Mouse (Mus musculus): ENCODE measurements at regions not wholly inside any gene's neighbourhood (a gene's known extent, or its start where the extent isn't known, plus 50 kb on each side); places are given as distances from the start of the nearest gene placed in this dataset.

GRCm38 (mm10) chr3:126491251-126491913 is 104.7 kb upstream of the Camk2d start:
- no peak for DNase-seq (ENCODE audit: low read depth, low spot score)

- no peak for DNase-seq (ENCODE audit: low read depth, low spot score)
Observed at GRCm38 (mm10) chr3:126491914-126492265, 104.2 kb upstream of the Camk2d start.

GRCm38 (mm10) chr3:126498823-126499222 is 97.3 kb upstream of the Camk2d start:
- DNase-seq (ENCODE audit: low read depth, low spot score), result no peak

DNA sequence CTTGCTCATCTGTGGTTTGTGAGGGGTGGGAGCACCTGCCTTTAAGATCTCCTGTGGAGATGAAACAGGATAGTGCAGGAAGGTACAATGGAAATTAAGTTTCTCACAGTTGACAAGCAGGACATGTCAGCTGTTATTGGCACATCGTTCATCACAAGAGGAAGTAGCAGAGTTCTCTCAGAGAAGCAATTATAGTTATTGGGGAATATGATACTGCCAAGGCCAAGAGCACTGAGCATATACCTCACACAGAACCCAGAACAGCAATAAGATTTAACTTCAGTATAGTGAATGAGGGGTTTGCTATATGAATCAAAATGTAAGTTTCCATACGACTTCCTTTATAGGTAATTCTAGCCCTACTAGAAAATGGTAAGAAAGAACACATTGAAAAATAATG is 95.9 kb upstream of the Camk2d start:
- DNase-seq (ENCODE audit: low read depth, low spot score), result no peak

GRCm38 (mm10) chr3:126501826-126502225 is 94.3 kb upstream of the Camk2d start:
- no peak for DNase-seq (ENCODE audit: low read depth, low spot score)

DNA sequence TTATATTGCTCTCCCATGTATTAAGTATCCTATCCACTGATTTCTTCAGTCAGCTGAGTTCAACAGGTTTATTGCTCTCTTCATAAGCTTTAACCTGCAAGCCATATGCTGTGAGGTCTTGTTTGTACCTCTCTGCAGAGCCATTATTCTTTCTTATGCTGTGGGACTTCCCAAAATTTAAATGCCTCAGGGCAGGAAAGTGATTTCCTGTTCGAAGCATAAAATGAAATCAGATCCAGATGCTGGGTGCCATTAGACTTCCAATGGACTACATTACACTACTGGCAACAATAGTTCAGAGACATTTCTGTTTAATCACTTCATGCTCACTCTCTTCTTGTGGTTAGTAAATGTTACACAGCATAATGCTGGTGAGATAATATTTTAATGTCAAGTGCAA is 90.4 kb upstream of the Camk2d start:
- DNase-seq (ENCODE audit: low read depth, low spot score), result no peak

DNA sequence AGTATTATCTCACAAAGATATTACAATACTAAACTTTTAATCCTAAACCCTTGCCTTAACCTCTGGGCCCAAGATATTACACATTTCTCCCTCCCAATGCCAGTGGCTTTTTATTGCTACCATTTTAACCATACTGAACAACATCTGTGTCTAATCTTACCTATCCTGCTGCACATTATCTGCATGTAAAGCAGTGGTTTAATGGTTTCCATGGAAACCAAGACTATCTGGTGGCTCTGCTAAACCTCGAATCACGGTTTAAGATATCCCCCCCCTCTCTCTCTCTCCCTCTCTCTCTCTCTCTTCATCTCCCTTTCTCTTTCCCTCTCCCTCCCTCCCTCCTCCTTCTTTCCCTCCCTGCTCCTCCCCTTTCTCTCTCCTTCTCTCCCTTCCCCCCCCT is 81.3 kb upstream of the Camk2d start:
- no peak for DNase-seq (ENCODE audit: low read depth, low spot score)

- DNase-seq (ENCODE audit: low read depth, low spot score), result no peak
Observed at GRCm38 (mm10) chr3:126534118-126534820, 61.8 kb upstream of the Camk2d start.

GRCm38 (mm10) chr3:126535340-126535739 is 60.8 kb upstream of the Camk2d start:
- no peak for DNase-seq (ENCODE audit: low read depth, low spot score)

GRCm38 (mm10) chr3:126538516-126538915 is 57.6 kb upstream of the Camk2d start:
- peak; percentile 58 for DNase-seq (ENCODE audit: low read depth, low spot score)

DNA sequence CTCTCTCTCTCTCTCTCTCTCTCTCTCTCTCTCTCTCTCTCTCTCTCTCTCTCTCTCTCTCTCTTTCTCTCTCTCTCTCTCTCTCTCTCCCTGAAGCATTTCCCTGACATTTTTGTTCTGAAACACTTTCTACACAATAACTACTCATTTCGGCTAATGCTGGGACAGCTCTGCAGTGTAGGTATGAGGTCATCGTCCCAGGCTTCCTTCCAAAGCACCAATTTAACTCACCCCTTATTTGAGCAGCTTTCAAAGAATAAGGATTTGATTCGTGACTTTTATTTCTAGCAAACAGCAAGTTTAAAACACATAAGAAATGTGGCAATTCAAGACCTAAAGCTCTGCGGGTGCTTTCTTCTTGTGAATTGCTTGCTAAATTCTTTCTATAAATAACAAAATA is 55.0 kb upstream of the Camk2d start:
- DNase-seq (ENCODE audit: low read depth, low spot score), result peak; percentile 41

Data from telencephalon, adult 2 months (tissue).